Mouse (Mus musculus): ENCODE measurements around the gene Wscd2. TPM values are rescaled to one million over a fixed set of nuclear protein-coding genes. Genes with fewer than 3 reads are reported as not detected.

Gene Wscd2
- polyA plus RNA-seq, 1 experiment from 2014 or later, result 7.6 TPM

- no peak for DNase-seq (ENCODE audit: low spot score)
- H3K4me2 ChIP-seq (ENCODE audit: low read depth, low read length, severe bottlenecking), result no peak overlapping the region
- no peak overlapping the region for H3K4me3 ChIP-seq (ENCODE audit: low read depth, low read length)
- no peaks in the 10 kb centered on the region for H3K36me3 ChIP-seq (ENCODE audit: control insufficient read depth, insufficient read depth, low read length)
- no peak overlapping the region for H3K27ac ChIP-seq (ENCODE audit: low read depth, low read length)
- H3K27me3 ChIP-seq (ENCODE audit: control insufficient read depth, insufficient read depth, low read length), result no peaks in the 10 kb centered on the region
- H3K9ac ChIP-seq (ENCODE audit: low read length), result no peak overlapping the region
- ATAC-seq (replicated peaks; ENCODE audit: low FRiP score), result no peak
- no peaks in the 10 kb centered on the region for H3K9me3 ChIP-seq (ENCODE audit: control insufficient read depth, low read length)
- H3K4me1 ChIP-seq (replicated peaks; ENCODE audit: control insufficient read depth, insufficient read depth, low read length), result peaks cover 5% of the 10 kb centered on the region; the same call in 1 of the 2 replicates
- WGBS, result 93% methylated on average over 6 of the region's 6 CpGs
Observed at GRCm38 (mm10) chr5:113593911-113594705, 104.0 kb downstream of the Wscd2 start.

GRCm38 (mm10) chr5:113596252-113596651 lies 106.1 kb downstream of the Wscd2 start:
- no peak overlapping the region for H3K4me2 ChIP-seq (ENCODE audit: low read depth, low read length, severe bottlenecking)
- H3K9ac ChIP-seq (ENCODE audit: low read length), result no peak overlapping the region
- WGBS, result 82% methylated on average over 9 of the region's 9 CpGs
- H3K9me3 ChIP-seq (ENCODE audit: control insufficient read depth, low read length), result no peaks in the 10 kb centered on the region
- H3K4me3 ChIP-seq (ENCODE audit: low read depth, low read length), result no peak overlapping the region
- H3K36me3 ChIP-seq (ENCODE audit: control insufficient read depth, insufficient read depth, low read length), result no peaks in the 10 kb centered on the region
- DNase-seq (ENCODE audit: low spot score), result no peak
- no peak overlapping the region for H3K27ac ChIP-seq (ENCODE audit: low read depth, low read length)
- no peaks in the 10 kb centered on the region for H3K27me3 ChIP-seq (ENCODE audit: control insufficient read depth, insufficient read depth, low read length)
- H3K4me1 ChIP-seq (replicated peaks; ENCODE audit: control insufficient read depth, insufficient read depth, low read length), result peaks cover 5% of the 10 kb centered on the region; the same call in 1 of the 2 replicates
- ATAC-seq (replicated peaks; ENCODE audit: low FRiP score), result no peak

- H3K4me3 ChIP-seq (ENCODE audit: low read depth, low read length), result no peak overlapping the region
- H3K36me3 ChIP-seq (ENCODE audit: control insufficient read depth, insufficient read depth, low read length), result no peaks in the 10 kb centered on the region
- no peak overlapping the region for H3K4me2 ChIP-seq (ENCODE audit: low read depth, low read length, severe bottlenecking)
- no peak overlapping the region for H3K27ac ChIP-seq (ENCODE audit: low read depth, low read length)
- peaks cover 2% of the 10 kb centered on the region; the same call in 1 of the 2 replicates for H3K4me1 ChIP-seq (replicated peaks; ENCODE audit: control insufficient read depth, insufficient read depth, low read length)
- no peak for DNase-seq (ENCODE audit: low spot score)
- H3K27me3 ChIP-seq (ENCODE audit: control insufficient read depth, insufficient read depth, low read length), result no peaks in the 10 kb centered on the region
- no peaks in the 10 kb centered on the region for H3K9me3 ChIP-seq (ENCODE audit: control insufficient read depth, low read length)
- H3K9ac ChIP-seq (ENCODE audit: low read length), result no peak overlapping the region
- 75% methylated on average over 9 of the region's 9 CpGs for WGBS
- ATAC-seq (replicated peaks; ENCODE audit: low FRiP score), result no peak
Observed at GRCm38 (mm10) chr5:113596780-113597353, 106.7 kb downstream of the Wscd2 start.

GRCm38 (mm10) chr5:113600181-113600580 lies 110.0 kb downstream of the Wscd2 start:
- H3K27ac ChIP-seq (ENCODE audit: low read depth, low read length), result no peak overlapping the region
- no peak for ATAC-seq (replicated peaks; ENCODE audit: low FRiP score)

GRCm38 (mm10) chr5:113600803-113601202 lies 110.7 kb downstream of the Wscd2 start:
- no peaks in the 10 kb centered on the region for H3K27me3 ChIP-seq (ENCODE audit: control insufficient read depth, insufficient read depth, low read length)
- no peak overlapping the region for H3K4me3 ChIP-seq (ENCODE audit: low read depth, low read length)
- no peak overlapping the region for H3K9ac ChIP-seq (ENCODE audit: low read length)
- no peaks in the 10 kb centered on the region for H3K9me3 ChIP-seq (ENCODE audit: control insufficient read depth, low read length)
- H3K4me1 ChIP-seq (replicated peaks; ENCODE audit: control insufficient read depth, insufficient read depth, low read length), result no peaks in the 10 kb centered on the region
- no peaks in the 10 kb centered on the region for H3K36me3 ChIP-seq (ENCODE audit: control insufficient read depth, insufficient read depth, low read length)
- DNase-seq (ENCODE audit: low spot score) (no peak), ATAC-seq (replicated peaks; ENCODE audit: low FRiP score) (no peak)
- no peak overlapping the region for H3K4me2 ChIP-seq (ENCODE audit: low read depth, low read length, severe bottlenecking)
- no peak overlapping the region for H3K27ac ChIP-seq (ENCODE audit: low read depth, low read length)
- 88% methylated on average over 4 of the region's 4 CpGs for WGBS

More at GRCm38 (mm10) chr5:113600181-113600580, 110.0 kb downstream of the Wscd2 start:
- 69% methylated on average over 3 of the region's 3 CpGs for WGBS
- Histone ChIP-seq H3K9me3 (ENCODE audit: control insufficient read depth, low read length) (no peaks in the 10 kb centered on the region), H3K4me2 (ENCODE audit: low read depth, low read length, severe bottlenecking) (no peak overlapping the region), H3K4me3 (ENCODE audit: low read depth, low read length) (no peak overlapping the region), H3K36me3 (ENCODE audit: control insufficient read depth, insufficient read depth, low read length) (no peaks in the 10 kb centered on the region), H3K4me1 (replicated peaks; ENCODE audit: control insufficient read depth, insufficient read depth, low read length) (no peaks in the 10 kb centered on the region), H3K9ac (ENCODE audit: low read length) (no peak overlapping the region), H3K27me3 (ENCODE audit: control insufficient read depth, insufficient read depth, low read length) (no peaks in the 10 kb centered on the region)
- DNase-seq (ENCODE audit: low spot score), result no peak

- DNase-seq (ENCODE audit: low spot score), result no peak
- no peak for ATAC-seq (replicated peaks; ENCODE audit: low FRiP score)
- no peaks in the 10 kb centered on the region for H3K36me3 ChIP-seq (ENCODE audit: control insufficient read depth, insufficient read depth, low read length)
- H3K4me3 ChIP-seq (ENCODE audit: low read depth, low read length), result no peak overlapping the region
- H3K4me2 ChIP-seq (ENCODE audit: low read depth, low read length, severe bottlenecking), result no peak overlapping the region
- H3K9me3 ChIP-seq (ENCODE audit: control insufficient read depth, low read length), result no peaks in the 10 kb centered on the region
- no peak overlapping the region for H3K9ac ChIP-seq (ENCODE audit: low read length)
- H3K4me1 ChIP-seq (replicated peaks; ENCODE audit: control insufficient read depth, insufficient read depth, low read length), result no peaks in the 10 kb centered on the region
- no peak overlapping the region for H3K27ac ChIP-seq (ENCODE audit: low read depth, low read length)
- no peaks in the 10 kb centered on the region for H3K27me3 ChIP-seq (ENCODE audit: control insufficient read depth, insufficient read depth, low read length)
- 82% methylated on average over 9 of the region's 9 CpGs for WGBS
Observed at GRCm38 (mm10) chr5:113603471-113603870, 113.3 kb downstream of the Wscd2 start.

- WGBS, result 88% methylated on average over 4 of the region's 4 CpGs
- H3K4me3 ChIP-seq (ENCODE audit: low read depth, low read length), result no peak overlapping the region
- no peaks in the 10 kb centered on the region for H3K9me3 ChIP-seq (ENCODE audit: control insufficient read depth, low read length)
- no peaks in the 10 kb centered on the region for H3K27me3 ChIP-seq (ENCODE audit: control insufficient read depth, insufficient read depth, low read length)
- no peaks in the 10 kb centered on the region for H3K36me3 ChIP-seq (ENCODE audit: control insufficient read depth, insufficient read depth, low read length)
- no peak overlapping the region for H3K9ac ChIP-seq (ENCODE audit: low read length)
- H3K27ac ChIP-seq (ENCODE audit: low read depth, low read length), result no peak overlapping the region
- DNase-seq (ENCODE audit: low spot score) (no peak), ATAC-seq (replicated peaks; ENCODE audit: low FRiP score) (no peak)
- H3K4me2 ChIP-seq (ENCODE audit: low read depth, low read length, severe bottlenecking), result no peak overlapping the region
- no peaks in the 10 kb centered on the region for H3K4me1 ChIP-seq (replicated peaks; ENCODE audit: control insufficient read depth, insufficient read depth, low read length)
Observed at GRCm38 (mm10) chr5:113604758-113605157, 114.6 kb downstream of the Wscd2 start.

GRCm38 (mm10) chr5:113606121-113606520 lies 116.0 kb downstream of the Wscd2 start:
- no peak overlapping the region for H3K4me3 ChIP-seq (ENCODE audit: low read depth, low read length)
- H3K27ac ChIP-seq (ENCODE audit: low read depth, low read length), result no peak overlapping the region
- H3K4me2 ChIP-seq (ENCODE audit: low read depth, low read length, severe bottlenecking), result no peak overlapping the region
- H3K27me3 ChIP-seq (ENCODE audit: control insufficient read depth, insufficient read depth, low read length), result no peaks in the 10 kb centered on the region
- ATAC-seq (replicated peaks; ENCODE audit: low FRiP score) (no peak), DNase-seq (ENCODE audit: low spot score) (no peak)
- H3K9ac ChIP-seq (ENCODE audit: low read length), result no peak overlapping the region
- H3K9me3 ChIP-seq (ENCODE audit: control insufficient read depth, low read length), result no peaks in the 10 kb centered on the region
- H3K36me3 ChIP-seq (ENCODE audit: control insufficient read depth, insufficient read depth, low read length), result no peaks in the 10 kb centered on the region
- H3K4me1 ChIP-seq (replicated peaks; ENCODE audit: control insufficient read depth, insufficient read depth, low read length), result no peaks in the 10 kb centered on the region
- 80% methylated on average over 3 of the region's 3 CpGs for WGBS

Measured in forebrain, embryonic 11.5 days (tissue).